Mouse (Mus musculus) c-Kit-positive CD71-positive TER-119-negative erythroid progenitor cells, embryonic 14.5 days (primary cell): Measurements from ENCODE around the gene Cradd.
A peak's percentile ranks its signal among the peaks of the same experiment; 100 is the strongest.

Source experiments
- DNase-seq: peaks from one replicate; pipeline ENCODE4 v3.0.0-alpha.2; 2013; ENCODE audit warnings: low read depth

Cradd gene

DNA sequence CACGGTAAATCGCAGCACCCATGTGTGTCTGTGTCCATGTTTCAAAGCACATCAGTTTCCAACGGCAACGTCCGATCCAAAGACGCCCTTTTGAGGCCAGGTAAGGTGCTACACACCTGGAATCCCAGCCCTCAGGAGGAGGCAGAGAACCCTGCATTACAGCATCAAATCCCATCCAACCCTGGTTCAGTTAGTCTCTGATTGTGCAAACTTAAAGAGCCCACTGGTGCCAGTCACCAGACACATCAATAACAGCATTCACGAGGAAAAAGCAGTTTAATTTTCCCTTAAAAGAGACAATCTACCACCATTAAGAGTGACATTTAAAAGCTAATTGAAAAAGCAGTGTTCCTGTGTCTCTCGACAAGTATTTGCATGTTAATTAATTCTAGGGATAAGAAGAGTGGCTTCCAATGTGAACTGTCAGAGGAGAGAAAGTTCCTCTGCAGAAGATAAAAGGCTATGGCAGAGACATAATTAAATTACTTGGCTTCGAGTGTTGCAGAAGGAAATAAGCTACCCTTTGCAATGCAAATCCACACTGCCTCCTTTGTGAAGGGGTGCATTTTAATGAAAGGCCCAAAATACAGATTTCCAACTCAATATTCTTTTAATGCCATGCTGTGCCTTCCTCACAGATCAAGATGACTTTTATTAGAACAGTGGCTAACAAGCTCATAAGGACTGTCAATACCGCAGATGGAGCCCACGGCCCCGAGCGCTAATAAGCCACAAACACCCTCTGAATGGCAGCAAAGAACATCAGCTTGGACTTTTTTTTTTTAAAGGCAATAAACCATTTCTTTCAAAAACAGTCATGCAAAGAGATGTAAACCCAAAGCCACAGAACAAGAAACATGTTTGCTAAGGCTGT, 84.5 kb downstream of the Cradd start:
- no peak for DNase-seq

GRCm38 (mm10) chr10:95238667-95239066, 85.3 kb downstream of the Cradd start:
- no peak for DNase-seq

DNA sequence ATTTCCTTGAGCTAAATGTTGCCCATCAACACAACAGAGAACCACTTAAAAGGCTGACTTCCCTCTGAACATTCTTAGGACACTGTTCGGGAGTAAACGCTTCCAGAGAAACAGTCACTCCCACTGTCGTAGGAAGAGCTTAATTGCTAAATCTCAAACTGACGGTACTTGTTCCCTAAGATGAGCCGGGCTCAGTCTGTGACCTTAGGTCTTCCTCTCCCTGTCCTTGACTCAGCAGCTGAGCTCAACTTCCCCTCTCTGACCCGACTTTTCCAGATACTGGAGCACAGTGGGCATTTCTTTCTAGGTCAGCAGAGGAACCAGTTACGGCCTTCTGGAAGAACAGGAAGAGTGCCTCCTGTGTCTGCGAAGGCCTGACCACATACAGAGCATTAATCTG, 87.7 kb downstream of the Cradd start:
- no peak for DNase-seq

- DNase-seq = no peak
Measured at GRCm38 (mm10) chr10:95234661-95235060, 89.3 kb downstream of the Cradd start.

- DNase-seq = no peak
Measured at GRCm38 (mm10) chr10:95233044-95233443, 90.9 kb downstream of the Cradd start.

- no peak for DNase-seq
Measured at GRCm38 (mm10) chr10:95232554-95232953, 91.4 kb downstream of the Cradd start.

DNA sequence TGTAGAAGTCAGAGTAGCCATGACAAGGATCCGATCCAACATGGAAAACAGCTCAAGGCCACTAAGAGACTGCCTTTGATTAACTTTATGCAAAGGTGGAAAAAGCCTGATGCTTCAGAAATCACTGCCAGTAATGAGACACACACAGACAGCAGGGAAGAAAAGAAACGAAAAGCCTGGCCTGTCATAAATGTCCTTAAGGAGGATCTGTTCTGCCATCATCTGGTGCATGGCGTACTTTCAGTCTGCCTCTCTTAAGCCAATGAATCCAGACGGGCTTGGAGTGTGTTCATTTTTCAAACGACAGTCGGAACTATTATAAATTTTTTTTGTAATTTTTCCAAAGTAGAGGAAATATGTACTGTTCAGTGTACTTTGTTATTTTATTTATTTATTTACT, 95.7 kb downstream of the Cradd start:
- DNase-seq = no peak

- no peak for DNase-seq
Measured at GRCm38 (mm10) chr10:95227590-95227989, 96.3 kb downstream of the Cradd start.

DNA sequence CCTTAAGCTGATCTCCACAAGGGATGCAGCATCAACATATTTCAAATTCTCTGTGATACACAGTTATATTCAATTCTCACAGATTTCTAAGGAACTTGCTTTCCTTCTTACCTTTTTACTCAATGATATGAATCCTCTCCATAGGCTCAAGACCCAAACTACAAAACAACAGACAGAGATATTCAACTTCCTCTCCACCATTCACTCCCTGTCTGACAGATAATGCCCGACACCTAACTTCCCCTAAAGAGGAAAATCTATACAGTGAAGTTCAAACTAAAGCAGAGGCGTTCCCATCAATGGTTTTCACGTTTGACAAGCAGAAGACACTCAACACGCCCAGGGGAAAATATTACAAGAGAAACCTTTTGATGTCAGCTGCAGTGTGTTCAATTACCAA, 97.2 kb downstream of the Cradd start:
- DNase-seq = no peak

DNA sequence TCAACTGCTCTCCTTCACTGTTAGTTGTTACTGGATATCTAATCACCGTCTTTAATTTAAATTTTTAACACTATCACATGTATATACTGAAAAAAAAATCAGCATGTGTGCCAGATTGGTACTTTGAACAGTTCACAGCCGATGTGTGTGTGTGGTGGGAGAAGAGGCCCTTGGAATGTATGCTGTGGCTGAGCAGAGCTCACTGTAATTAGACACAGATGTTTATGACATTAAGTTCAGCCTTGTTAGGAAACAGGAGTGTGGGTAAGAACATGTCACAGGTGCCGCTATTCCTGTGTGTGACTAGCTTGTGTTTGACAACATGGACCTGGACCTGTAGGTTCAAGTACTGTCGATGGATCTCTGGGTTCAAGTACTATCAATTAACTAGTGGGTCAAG, 98.9 kb downstream of the Cradd start:
- DNase-seq = no peak

- DNase-seq = no peak
Measured at GRCm38 (mm10) chr10:95223211-95223610, 100.7 kb downstream of the Cradd start.

- DNase-seq = no peak
Measured at GRCm38 (mm10) chr10:95221914-95222313, 102.0 kb downstream of the Cradd start.

- no peak for DNase-seq
Measured at GRCm38 (mm10) chr10:95220536-95220935, 103.4 kb downstream of the Cradd start.

- DNase-seq = no peak
Measured at GRCm38 (mm10) chr10:95218683-95219060, 105.3 kb downstream of the Cradd start.

GRCm38 (mm10) chr10:95217956-95218682, 105.8 kb downstream of the Cradd start:
- no peak for DNase-seq

DNA sequence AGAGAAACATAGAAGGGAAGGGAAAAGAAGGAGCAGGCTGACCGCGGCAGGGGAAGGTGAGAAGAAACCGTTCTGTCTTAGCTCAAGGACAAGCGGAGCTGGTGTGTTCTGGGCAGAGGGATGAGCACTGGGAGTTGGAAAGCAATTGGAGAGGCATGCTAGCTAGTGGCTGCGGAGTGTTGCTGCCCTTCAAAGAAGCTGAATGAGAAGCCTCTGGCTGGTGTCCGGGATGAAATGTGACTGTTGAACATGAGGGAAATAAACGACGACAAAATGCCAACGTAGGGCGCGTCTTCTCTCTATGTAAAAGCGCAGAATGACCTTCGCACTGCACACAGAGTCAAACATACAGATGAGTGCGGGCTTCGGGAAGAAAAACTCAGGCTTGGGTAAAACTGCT, 108.6 kb downstream of the Cradd start:
- DNase-seq = no peak

- DNase-seq = no peak
Measured at GRCm38 (mm10) chr10:95213820-95214219, 110.1 kb downstream of the Cradd start.

DNA sequence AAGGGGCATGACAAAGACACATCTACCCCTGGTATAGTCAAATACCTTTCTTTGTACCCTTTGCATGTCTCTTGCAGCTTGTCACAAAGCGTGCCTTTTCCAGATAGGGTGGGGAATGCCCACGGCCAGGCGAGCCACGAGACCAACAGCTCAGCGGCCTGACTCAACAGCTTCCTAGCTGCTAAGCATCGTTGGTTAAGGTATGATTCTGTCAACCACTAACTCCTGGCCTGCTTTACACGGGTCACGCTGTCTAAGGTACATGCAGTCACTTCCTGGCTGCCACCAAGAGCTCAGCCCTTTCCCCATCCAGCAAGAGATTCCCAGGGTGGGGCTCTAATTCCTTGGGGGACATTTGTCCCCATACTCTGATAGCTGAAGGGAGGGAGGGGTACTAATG, 110.6 kb downstream of the Cradd start:
- DNase-seq = no peak

DNA sequence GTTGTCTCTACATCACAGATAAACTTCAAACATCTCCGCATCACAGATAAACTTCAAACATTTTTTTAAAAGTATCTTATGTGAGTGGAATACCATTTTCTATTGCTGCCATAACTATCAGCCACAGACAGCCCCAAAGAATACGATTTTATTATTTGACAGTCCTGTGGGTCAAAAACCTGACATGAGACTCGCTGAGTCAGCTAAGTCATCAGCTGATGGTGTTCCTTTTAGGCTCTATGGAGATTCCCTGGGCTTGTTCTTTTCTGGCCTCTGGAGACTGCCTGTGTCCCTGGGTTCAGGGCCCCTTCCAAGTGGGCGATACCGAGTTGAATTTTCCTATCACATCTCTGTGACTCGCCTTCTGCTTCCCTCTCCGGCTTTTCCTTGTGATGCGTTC, 112.3 kb downstream of the Cradd start:
- no peak for DNase-seq

- peak; percentile 6 for DNase-seq
Measured at GRCm38 (mm10) chr10:95210664-95211372, 113.1 kb downstream of the Cradd start.

DNA sequence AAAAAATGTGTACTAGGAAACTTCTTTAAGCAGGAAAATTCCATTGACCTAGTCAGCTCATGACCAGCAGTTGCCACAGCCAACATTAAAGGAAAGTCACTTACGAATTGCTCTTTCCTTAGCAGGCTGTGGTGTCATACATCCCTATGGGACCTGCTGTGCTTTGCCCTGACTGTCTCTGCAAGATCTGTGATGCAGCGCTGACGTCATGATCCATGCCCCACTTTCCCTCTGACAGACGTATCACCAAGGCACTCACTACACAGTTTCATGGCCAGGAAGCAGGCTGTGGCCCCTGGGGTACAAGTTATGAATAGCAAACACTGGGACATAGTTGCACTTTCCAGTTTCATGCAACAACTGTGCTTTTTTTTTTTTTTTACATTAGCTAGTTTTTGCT, 113.8 kb downstream of the Cradd start:
- no peak for DNase-seq

GRCm38 (mm10) chr10:95207423-95207822, 116.5 kb downstream of the Cradd start:
- DNase-seq = no peak

DNA sequence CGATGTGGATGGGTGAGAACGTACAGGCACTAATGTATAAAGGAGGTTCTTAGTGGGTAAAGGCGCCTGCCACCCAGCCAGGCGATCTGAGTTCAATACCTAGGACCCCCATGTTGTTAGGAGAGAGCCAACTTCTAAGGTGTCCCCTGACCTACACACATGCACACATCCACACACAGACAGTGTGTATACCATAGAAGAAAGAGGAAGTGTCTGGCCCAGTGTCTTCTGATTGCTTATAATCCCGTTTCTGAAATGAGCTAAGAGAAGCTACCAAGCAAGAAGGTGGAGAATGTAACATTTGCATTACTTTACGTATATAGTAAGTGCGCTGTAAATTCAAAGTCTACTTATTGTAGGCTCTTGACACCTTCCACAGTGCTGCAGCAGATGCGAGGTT, 122.4 kb downstream of the Cradd start:
- no peak for DNase-seq
